Mouse (Mus musculus): ENCODE measurements around the gene Spats1. TPM values are rescaled to one million over a fixed set of nuclear protein-coding genes. Genes with fewer than 3 reads are reported as not detected.

The Spats1 gene
- polyA plus RNA-seq (2012; rRNA removed): 0.06 TPM in 1 of 2 replicates, not detected in the other
- polyA plus RNA-seq (2014; fragmentation: Nextera tagmentation; extraction: Ambion mirVana): 0.06 TPM in 1 of 2 replicates, not detected in the other

DNA sequence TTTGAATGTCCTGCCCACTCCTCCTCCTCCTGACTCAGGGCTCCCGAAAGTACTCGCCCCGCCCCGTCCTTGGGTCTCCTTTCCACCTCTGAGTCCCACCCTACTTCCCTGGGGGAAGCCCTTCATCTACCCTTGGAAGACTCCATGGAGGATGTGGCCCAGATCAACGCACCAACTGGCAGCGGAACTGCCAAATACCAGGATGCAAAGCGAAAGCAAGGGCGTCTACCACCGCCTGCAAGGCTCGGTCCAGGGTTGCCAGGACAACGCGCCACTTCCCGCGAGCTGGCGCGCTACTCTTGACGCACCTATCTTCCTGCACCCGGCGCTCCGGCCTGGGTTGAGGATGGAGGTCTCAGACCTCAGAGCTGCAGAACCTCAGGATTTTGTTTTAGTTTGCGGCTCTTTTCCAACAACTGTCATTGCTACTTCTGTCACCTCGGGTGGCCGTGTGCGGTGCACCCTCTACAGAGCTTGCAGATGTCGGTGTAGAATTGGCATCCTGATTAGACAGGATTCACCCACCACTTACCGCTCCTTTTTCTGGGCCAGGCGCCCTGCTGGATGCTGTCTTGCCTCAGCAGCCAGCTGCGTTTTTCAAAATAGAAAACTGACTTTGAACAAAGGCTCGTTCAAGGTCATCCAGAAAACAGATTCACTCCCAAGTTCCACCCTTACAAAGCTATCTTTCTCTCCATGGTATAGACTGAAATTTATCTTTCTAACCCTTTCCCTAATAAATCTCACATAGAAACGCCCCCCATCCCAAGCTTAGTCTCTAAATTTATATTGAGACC lies at the start of gene Spats1:
TSS of gene Spats1 (minus strand) at position 747 of the 797 bp plus-strand sequence.
- H3K36me3 ChIP-seq (replicated peaks; ENCODE audit: control insufficient read depth, insufficient read depth, low read depth): no peaks in the 10 kb centered on the region
- H3K27ac ChIP-seq: no peak within 1 kb of the TSS
- DNase-seq (ENCODE audit: low read depth in 3 of 3, low spot score in 3 of 3): no peak
- H3K4me3 ChIP-seq (ENCODE audit: insufficient read depth in 1 of 2, low read depth in 2 of 2, low read length in 2 of 2): peak within 1 kb of the TSS; percentile 39 to 45
- no peak for TF ChIP-seq CTCF (IDR thresholded peaks at IDR 0.05; ENCODE audit: low read depth)
- TF ChIP-seq EP300 (IDR thresholded peaks at IDR 0.05; ENCODE audit: low read depth): no peak
- H3K4me1 ChIP-seq (replicated peaks; ENCODE audit: control insufficient read depth in 2 of 2, insufficient read depth in 2 of 2, low read length in 1 of 2): no peaks in the 10 kb centered on the region
- no peak within 1 kb of the TSS for H3K9ac ChIP-seq (replicated peaks)
- peak within 1 kb of the TSS; percentile 55 for H3K4me2 ChIP-seq (ENCODE audit: low read depth)
- WGBS (ENCODE audit: insufficient replicate concordance): 5% methylated on average over 30 of the region's 30 CpGs
- no peaks in the 10 kb centered on the region for H3K9me3 ChIP-seq (ENCODE audit: control insufficient read depth, low read length)
- H3K27me3 ChIP-seq (ENCODE audit: control insufficient read depth, insufficient read depth, low read length): peaks cover 17% of the 10 kb centered on the region
- no peak for ATAC-seq (ENCODE audit: insufficient read depth)

DNA sequence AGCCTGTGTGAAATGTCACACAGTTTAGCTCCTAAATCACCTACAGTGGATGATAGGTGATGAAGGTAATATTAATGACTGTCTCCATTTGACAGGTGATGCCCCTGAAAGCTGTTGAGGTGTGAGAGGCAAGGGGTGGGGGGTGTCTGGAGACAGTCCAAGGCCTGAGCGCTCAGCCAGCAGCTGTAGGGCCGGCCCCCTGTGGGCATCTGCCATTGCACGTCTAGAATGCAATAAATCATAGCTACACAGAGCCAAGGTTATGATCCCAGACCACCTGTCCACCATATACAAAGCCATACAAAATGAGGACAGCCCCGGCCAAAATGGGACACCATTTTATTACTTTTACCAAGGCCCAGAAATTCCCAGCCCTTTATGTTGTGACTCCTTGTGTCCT lies 49.7 kb upstream of the Spats1 start:
- Histone ChIP-seq H3K27ac (no peak overlapping the region), H3K4me3 (ENCODE audit: insufficient read depth in 1 of 2, low read depth in 2 of 2, low read length in 2 of 2) (no peak overlapping the region), H3K9ac (replicated peaks) (no peak overlapping the region), H3K27me3 (ENCODE audit: control insufficient read depth, insufficient read depth, low read length) (peaks cover 3% of the 10 kb centered on the region), H3K4me1 (replicated peaks; ENCODE audit: control insufficient read depth in 2 of 2, insufficient read depth in 2 of 2, low read length in 1 of 2) (peaks cover 0 to 4% of the 10 kb centered on the region in 2 experiments; a peak in 1 of 4 replicates), H3K36me3 (replicated peaks; ENCODE audit: control insufficient read depth, insufficient read depth, low read depth) (no peaks in the 10 kb centered on the region), H3K9me3 (ENCODE audit: control insufficient read depth, low read length) (no peaks in the 10 kb centered on the region), H3K4me2 (ENCODE audit: low read depth) (no peak overlapping the region)
- TF ChIP-seq EP300 (IDR thresholded peaks at IDR 0.05; ENCODE audit: low read depth): no peak
- TF ChIP-seq CTCF (IDR thresholded peaks at IDR 0.05; ENCODE audit: low read depth): no peak
- DNase-seq (ENCODE audit: low read depth in 3 of 3, low spot score in 3 of 3) (no peak), ATAC-seq (ENCODE audit: insufficient read depth) (no peak)
- WGBS (ENCODE audit: insufficient replicate concordance): 47% methylated on average over 4 of the region's 4 CpGs

DNA sequence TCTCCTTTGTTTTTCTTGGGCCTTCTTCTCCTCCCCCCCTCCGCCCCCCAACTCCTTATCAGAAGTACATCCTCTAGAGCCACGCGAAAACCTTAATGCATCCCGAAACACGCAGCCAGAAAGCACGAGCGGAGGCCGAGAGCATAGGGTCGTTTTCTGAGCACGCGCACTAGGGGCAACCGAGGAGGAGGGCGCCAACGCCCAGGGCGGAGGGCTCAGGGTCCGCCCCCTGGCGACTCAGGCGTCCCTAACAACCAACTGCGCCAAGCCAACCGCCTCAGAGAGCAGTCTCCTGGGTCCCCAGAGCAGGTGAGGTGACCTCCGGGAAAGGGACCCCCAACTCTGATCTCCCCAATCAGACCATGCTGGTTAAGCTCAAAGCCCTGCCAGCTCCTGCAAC lies 48.0 kb upstream of the Spats1 start, which contains the start of gene Tcte1:
TSS of gene Tcte1 (plus strand) at position 172 of the 400 bp plus-strand sequence.
- TF ChIP-seq CTCF (IDR thresholded peaks at IDR 0.05; ENCODE audit: low read depth): no peak
- no peak for TF ChIP-seq EP300 (IDR thresholded peaks at IDR 0.05; ENCODE audit: low read depth)
- DNase-seq (ENCODE audit: low read depth in 3 of 3, low spot score in 3 of 3) (no peak), ATAC-seq (ENCODE audit: insufficient read depth) (no peak)
- H3K27me3 ChIP-seq (ENCODE audit: control insufficient read depth, insufficient read depth, low read length): no peaks in the 10 kb centered on the region
- no peak within 1 kb of the TSS for H3K4me3 ChIP-seq (ENCODE audit: insufficient read depth in 1 of 2, low read depth in 2 of 2, low read length in 2 of 2)
- WGBS (ENCODE audit: insufficient replicate concordance): under 1% methylated on average over 21 of the region's 21 CpGs
- H3K9me3 ChIP-seq (ENCODE audit: control insufficient read depth, low read length): no peaks in the 10 kb centered on the region
- no peak within 1 kb of the TSS for H3K9ac ChIP-seq (replicated peaks)
- peaks cover 0 to 4% of the 10 kb centered on the region in 2 experiments; a peak in 1 of 4 replicates for H3K4me1 ChIP-seq (replicated peaks; ENCODE audit: control insufficient read depth in 2 of 2, insufficient read depth in 2 of 2, low read length in 1 of 2)
- no peak within 1 kb of the TSS for H3K27ac ChIP-seq
- no peaks in the 10 kb centered on the region for H3K36me3 ChIP-seq (replicated peaks; ENCODE audit: control insufficient read depth, insufficient read depth, low read depth)
- H3K4me2 ChIP-seq (ENCODE audit: low read depth): peak within 1 kb of the TSS; percentile 31

DNA sequence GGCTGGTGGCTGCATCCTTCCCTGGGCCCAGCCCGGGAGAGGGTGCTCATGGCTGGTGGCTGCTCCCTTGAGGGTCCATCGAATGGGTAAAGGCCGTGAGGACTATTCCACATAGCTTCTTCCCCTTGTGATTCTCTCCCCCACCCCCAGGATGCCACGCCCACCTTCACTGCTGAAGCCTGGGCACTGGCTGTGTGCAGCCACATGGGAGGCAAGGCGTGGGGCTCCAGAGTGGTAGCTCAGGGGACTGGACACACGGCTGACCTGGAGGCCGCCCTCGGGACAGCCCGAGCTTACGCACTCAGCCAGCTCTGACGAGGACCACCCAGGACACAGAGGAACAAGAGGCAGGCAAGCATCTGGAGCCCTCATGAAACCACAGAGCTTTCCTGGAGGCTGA lies 44.9 kb upstream of the Spats1 start:
- 70% methylated on average over 11 of the region's 11 CpGs for WGBS (ENCODE audit: insufficient replicate concordance)
- no peak for TF ChIP-seq EP300 (IDR thresholded peaks at IDR 0.05; ENCODE audit: low read depth)
- no peak for TF ChIP-seq CTCF (IDR thresholded peaks at IDR 0.05; ENCODE audit: low read depth)

DNA sequence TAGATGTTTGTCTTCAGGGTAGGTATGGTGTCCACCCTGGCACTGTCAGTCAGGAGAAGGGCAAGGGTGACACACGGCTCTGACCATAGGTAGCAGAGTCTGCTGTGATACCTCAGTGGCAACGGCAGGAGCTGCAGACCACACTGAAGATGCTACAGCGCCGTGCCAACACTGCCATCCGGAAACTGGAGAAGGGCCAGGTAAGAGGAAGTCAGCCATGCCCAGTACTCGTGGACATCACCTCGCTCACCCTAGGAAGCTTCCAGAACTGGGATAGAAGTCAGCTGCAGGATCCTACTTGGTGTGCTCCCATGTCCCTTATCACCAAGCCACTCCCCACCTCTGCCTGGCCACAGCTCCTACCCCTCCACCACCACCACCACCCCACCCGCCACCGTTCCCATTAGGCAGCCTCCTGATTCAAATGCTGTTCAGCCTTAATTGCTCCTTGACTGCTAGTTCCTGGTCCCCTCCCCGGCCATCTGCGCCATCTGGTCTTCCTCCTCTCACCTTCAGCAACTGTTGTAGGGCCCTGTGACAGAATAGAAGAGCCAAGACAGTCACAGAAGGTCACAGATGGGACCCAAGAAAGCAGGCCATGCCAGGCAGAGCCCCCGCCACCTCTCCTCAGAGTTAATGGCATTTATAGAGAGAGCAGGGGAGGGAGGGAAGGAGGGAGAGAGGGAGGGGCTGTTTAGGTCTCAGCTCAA lies 43.7 kb upstream of the Spats1 start:
- H3K27me3 ChIP-seq (ENCODE audit: control insufficient read depth, insufficient read depth, low read length): no peaks in the 10 kb centered on the region
- no peak overlapping the region for H3K27ac ChIP-seq
- WGBS (ENCODE audit: insufficient replicate concordance): 67% methylated on average over 12 of the region's 12 CpGs
- H3K4me1 ChIP-seq (replicated peaks; ENCODE audit: control insufficient read depth in 2 of 2, insufficient read depth in 2 of 2, low read length in 1 of 2): peaks cover 0 to 4% of the 10 kb centered on the region in 2 experiments; a peak in 1 of 4 replicates
- H3K9ac ChIP-seq (replicated peaks): no peak overlapping the region
- TF ChIP-seq CTCF (IDR thresholded peaks at IDR 0.05; ENCODE audit: low read depth) (no peak), EP300 (IDR thresholded peaks at IDR 0.05; ENCODE audit: low read depth) (no peak)
- no peaks in the 10 kb centered on the region for H3K9me3 ChIP-seq (ENCODE audit: control insufficient read depth, low read length)
- no peak overlapping the region for H3K4me3 ChIP-seq (ENCODE audit: insufficient read depth in 1 of 2, low read depth in 2 of 2, low read length in 2 of 2)
- no peaks in the 10 kb centered on the region for H3K36me3 ChIP-seq (replicated peaks; ENCODE audit: control insufficient read depth, insufficient read depth, low read depth)
- ATAC-seq (ENCODE audit: insufficient read depth) (no peak), DNase-seq (ENCODE audit: low read depth in 3 of 3, low spot score in 3 of 3) (no peak)
- no peak overlapping the region for H3K4me2 ChIP-seq (ENCODE audit: low read depth)

More for the DNA sequence above, 44.9 kb upstream of the Spats1 start:
- H3K4me1 ChIP-seq (replicated peaks; ENCODE audit: control insufficient read depth in 2 of 2, insufficient read depth in 2 of 2, low read length in 1 of 2): peaks cover 0 to 4% of the 10 kb centered on the region in 2 experiments; a peak in 1 of 4 replicates
- ATAC-seq (ENCODE audit: insufficient read depth) (no peak), DNase-seq (ENCODE audit: low read depth in 3 of 3, low spot score in 3 of 3) (no peak)
- H3K9ac ChIP-seq (replicated peaks): no peak overlapping the region
- no peak overlapping the region for H3K27ac ChIP-seq
- no peaks in the 10 kb centered on the region for H3K27me3 ChIP-seq (ENCODE audit: control insufficient read depth, insufficient read depth, low read length)
- no peaks in the 10 kb centered on the region for H3K9me3 ChIP-seq (ENCODE audit: control insufficient read depth, low read length)
- H3K4me2 ChIP-seq (ENCODE audit: low read depth): no peak overlapping the region
- H3K36me3 ChIP-seq (replicated peaks; ENCODE audit: control insufficient read depth, insufficient read depth, low read depth): no peaks in the 10 kb centered on the region
- H3K4me3 ChIP-seq (ENCODE audit: insufficient read depth in 1 of 2, low read depth in 2 of 2, low read length in 2 of 2): no peak overlapping the region
